Comparison of ENCODE assay signal across 8 mouse cellular contexts in genomic region chr3:96938738-96939137, GRCm38 (mm10). TPM values are rescaled to one million over a fixed set of nuclear protein-coding genes. Genes with fewer than 3 reads are reported as not detected.
DNase-seq lines count a peak whose midpoint lies in the region; ATAC-seq lines count a peak whose summit lies in the region.

No protein-coding gene starts in this region.

- no peaks in the 10 kb centered on the region for H3K9me3 ChIP-seq in liver, embryonic 12.5 days (replicated peaks)
- no peaks in the 10 kb centered on the region for H3K9me3 ChIP-seq in embryonic facial prominence, embryonic 12.5 days
- H3K9me3 ChIP-seq in limb, embryonic 13.5 days: no peaks in the 10 kb centered on the region

- no peak overlapping the region for H3K9ac ChIP-seq in liver, embryonic 12.5 days
- no peak overlapping the region for H3K9ac ChIP-seq in embryonic facial prominence, embryonic 12.5 days
- no peak overlapping the region for H3K9ac ChIP-seq in limb, embryonic 13.5 days

- peak; percentile 75 for DNase-seq in liver
- peak; percentile 55 to 77 for DNase-seq in heart, adult 9 months (ENCODE audit: low spot score in 2 of 2)
- DNase-seq in kidney, adult 9 months: peak; percentile 83
- peak; percentile 82 for DNase-seq in naive thymus-derived CD4-positive, alpha-beta T cell, adult 2 months (ENCODE audit: low read depth)
- DNase-seq in splenic B cell, adult 2 months (ENCODE audit: low read depth, low spot score): peak; percentile 75

- H3K4me1 ChIP-seq in liver, embryonic 12.5 days: no peaks in the 10 kb centered on the region
- no peaks in the 10 kb centered on the region for H3K4me1 ChIP-seq in embryonic facial prominence, embryonic 12.5 days
- H3K4me1 ChIP-seq in limb, embryonic 13.5 days: peaks cover 11% of the 10 kb centered on the region

- no peaks in the 10 kb centered on the region for H3K36me3 ChIP-seq in liver, embryonic 12.5 days
- no peaks in the 10 kb centered on the region for H3K36me3 ChIP-seq in embryonic facial prominence, embryonic 12.5 days
- H3K36me3 ChIP-seq in limb, embryonic 13.5 days: no peaks in the 10 kb centered on the region
- H3K36me3 ChIP-seq in splenic B cell, adult 2 months (ENCODE audit: control insufficient read depth, insufficient read depth, low read length, poor library complexity, severe bottlenecking): no peaks in the 10 kb centered on the region

- H3K27ac ChIP-seq in liver, embryonic 12.5 days: no peak overlapping the region
- no peak overlapping the region for H3K27ac ChIP-seq in embryonic facial prominence, embryonic 12.5 days
- no peak overlapping the region for H3K27ac ChIP-seq in limb, embryonic 13.5 days

- H3K27me3 ChIP-seq in liver, embryonic 12.5 days (replicated peaks): peaks cover 20% of the 10 kb centered on the region
- no peaks in the 10 kb centered on the region; the same call in 1 of the 2 replicates for H3K27me3 ChIP-seq in embryonic facial prominence, embryonic 12.5 days
- peaks cover 34% of the 10 kb centered on the region for H3K27me3 ChIP-seq in limb, embryonic 13.5 days
- H3K27me3 ChIP-seq in splenic B cell, adult 2 months (ENCODE audit: control insufficient read depth, insufficient read depth, low read length, poor library complexity, severe bottlenecking): no peaks in the 10 kb centered on the region

- no peak for ATAC-seq in liver, embryonic 12.5 days
- ATAC-seq in embryonic facial prominence, embryonic 12.5 days (ENCODE audit: insufficient number of reproducible peaks, insufficient read depth, low FRiP score, low TSS enrichment): no peak
- ATAC-seq in limb, embryonic 13.5 days (ENCODE audit: low FRiP score, low read depth): peak; percentile 54; the same call in 1 of the 2 replicates

- 13% methylated on average over 11 of the region's 11 CpGs for WGBS in liver, embryonic 12.5 days (ENCODE audit: insufficient replicate concordance)
- 10% methylated on average over 11 of the region's 11 CpGs for WGBS in embryonic facial prominence, embryonic 12.5 days
- WGBS in limb, embryonic 13.5 days: 8% methylated on average over 11 of the region's 11 CpGs

- no peak overlapping the region for H3K4me2 ChIP-seq in liver, embryonic 12.5 days
- peak overlapping the region; percentile 24 for H3K4me2 ChIP-seq in embryonic facial prominence, embryonic 12.5 days (replicated peaks)
- peak overlapping the region; percentile 33 for H3K4me2 ChIP-seq in limb, embryonic 13.5 days (replicated peaks)

- H3K4me3 ChIP-seq in liver, embryonic 12.5 days: no peak overlapping the region
- no peak overlapping the region for H3K4me3 ChIP-seq in embryonic facial prominence, embryonic 12.5 days
- peak overlapping the region; percentile 8; the same call in 1 of the 2 replicates for H3K4me3 ChIP-seq in limb, embryonic 13.5 days

RNA-seq across cellular contexts. Expression of gene Gja8, which starts 12.9 kb away (rescaled TPM):
- not detected in 2 replicates for polyA plus RNA-seq in liver, embryonic 12.5 days (2016; fragmentation: Nextera tagmentation; extraction: Ambion mirVana)
- polyA plus RNA-seq in embryonic facial prominence, embryonic 12.5 days (2016; fragmentation: Nextera tagmentation; extraction: Ambion mirVana): 0.65 and 2.4 TPM in 2 replicates
- 0.03 TPM in 1 of 2 replicates, not detected in the other for polyA plus RNA-seq in limb, embryonic 13.5 days (2015; fragmentation: Nextera tagmentation; extraction: Ambion mirVana)

RNA-seq across cellular contexts. Expression of gene Gpr89, which starts 33.6 kb away (rescaled TPM):
- 33.5 and 34.5 TPM in 2 replicates for polyA plus RNA-seq in liver, embryonic 12.5 days (2016; fragmentation: Nextera tagmentation; extraction: Ambion mirVana)
- polyA plus RNA-seq in embryonic facial prominence, embryonic 12.5 days (2016; fragmentation: Nextera tagmentation; extraction: Ambion mirVana): 40.8 and 43.1 TPM in 2 replicates
- 40.3 and 41.5 TPM in 2 replicates for polyA plus RNA-seq in limb, embryonic 13.5 days (2015; fragmentation: Nextera tagmentation; extraction: Ambion mirVana)

RNA-seq across cellular contexts. Expression of gene Gja5, which starts 34.2 kb away (rescaled TPM):
- 2.5 TPM in 2 replicates for polyA plus RNA-seq in liver, embryonic 12.5 days (2016; fragmentation: Nextera tagmentation; extraction: Ambion mirVana)
- polyA plus RNA-seq in embryonic facial prominence, embryonic 12.5 days (2016; fragmentation: Nextera tagmentation; extraction: Ambion mirVana): 14.3 and 20.6 TPM in 2 replicates
- 27.7 and 28.0 TPM in 2 replicates for polyA plus RNA-seq in limb, embryonic 13.5 days (2015; fragmentation: Nextera tagmentation; extraction: Ambion mirVana)
